Mouse (Mus musculus) embryonic fibroblast, embryonic 13.5 days (primary cell): Measurements from ENCODE around the gene Trim67.

Experiments used
- CTCF ChIP-seq: IDR thresholded peaks from 2 replicates; pipeline ENCODE4 v1.5.1; 2011; ENCODE audit warnings: mild to moderate bottlenecking, control low read depth, low read length, moderate library complexity, borderline replicate concordance; ENCODE audit not compliant: insufficient read depth
- POLR2A ChIP-seq: IDR thresholded peaks from 2 replicates; pipeline ENCODE4 v1.6.1; 2011; ENCODE audit warnings: low read depth, mild to moderate bottlenecking, control low read depth, low read length, moderate library complexity

- TF ChIP-seq CTCF (no peak), POLR2A (no peak)
Measured at GRCm38 (mm10) chr8:124831531-124831930, 38.6 kb downstream of the Trim67 start.
